Mouse (Mus musculus) thymus, postnatal 14 days (tissue): ENCODE results near the gene Cdk5r1.
"Not testable (repeated sequence)": the region's sequence is repeated elsewhere in the genome, so short reads cannot be mapped to it uniquely, and the experiment has no call there.

Experiments
- DNase-seq: peaks from one replicate; pipeline ENCODE4 v3.0.0; 2021

The Cdk5r1 gene

DNA sequence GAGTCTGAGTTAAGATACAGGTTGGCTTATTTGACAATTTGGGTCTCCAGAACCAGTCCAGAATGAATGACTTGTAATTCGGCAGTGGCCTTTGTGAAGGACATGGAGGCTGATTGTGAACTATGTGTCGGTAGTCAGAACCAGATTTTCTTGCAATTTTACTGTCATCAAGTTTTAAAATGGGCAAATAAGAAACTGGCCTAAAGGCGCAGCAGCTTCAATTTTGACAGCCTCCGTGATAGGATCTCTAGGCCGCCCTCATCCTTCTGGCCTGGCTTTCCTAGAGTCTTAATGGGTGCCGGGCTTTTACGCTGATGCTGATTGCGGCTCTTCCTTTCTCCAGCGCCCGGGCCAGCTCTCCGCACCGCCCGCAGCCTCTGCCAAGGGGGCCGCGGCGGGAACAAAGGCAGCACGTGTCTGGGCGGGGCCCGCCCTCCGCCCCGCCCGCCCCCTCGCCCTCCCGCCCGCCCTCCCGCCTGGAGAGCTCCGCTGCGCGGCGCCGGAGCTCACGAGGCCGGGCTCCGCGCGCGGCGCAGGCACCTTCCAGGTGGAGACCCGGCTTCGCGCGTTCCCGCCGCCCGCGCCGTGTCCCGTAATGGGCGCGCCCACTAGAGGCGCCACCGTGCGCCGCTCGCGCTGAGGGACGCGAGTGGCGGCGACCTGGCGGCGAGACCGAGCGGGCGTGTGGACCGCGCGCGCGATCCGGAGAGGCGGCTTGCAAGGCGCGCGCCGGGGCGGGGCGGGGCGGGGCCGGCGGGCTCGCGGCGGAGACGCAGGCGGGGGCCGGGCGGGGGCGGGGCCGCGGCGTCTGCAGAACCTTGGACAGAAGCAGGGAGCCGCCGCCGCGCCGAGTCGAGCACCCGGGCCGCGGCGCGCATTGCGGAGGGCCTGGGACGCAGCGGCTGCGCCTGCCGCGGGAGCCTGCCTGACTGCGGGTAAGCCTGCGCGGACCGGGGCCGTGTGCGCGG lies at the start of gene Cdk5r1:
Gene Cdk5r1 (plus strand): TSS at position 802 of the 968 bp plus-strand sequence.
- peak; percentile 96 for DNase-seq

DNA sequence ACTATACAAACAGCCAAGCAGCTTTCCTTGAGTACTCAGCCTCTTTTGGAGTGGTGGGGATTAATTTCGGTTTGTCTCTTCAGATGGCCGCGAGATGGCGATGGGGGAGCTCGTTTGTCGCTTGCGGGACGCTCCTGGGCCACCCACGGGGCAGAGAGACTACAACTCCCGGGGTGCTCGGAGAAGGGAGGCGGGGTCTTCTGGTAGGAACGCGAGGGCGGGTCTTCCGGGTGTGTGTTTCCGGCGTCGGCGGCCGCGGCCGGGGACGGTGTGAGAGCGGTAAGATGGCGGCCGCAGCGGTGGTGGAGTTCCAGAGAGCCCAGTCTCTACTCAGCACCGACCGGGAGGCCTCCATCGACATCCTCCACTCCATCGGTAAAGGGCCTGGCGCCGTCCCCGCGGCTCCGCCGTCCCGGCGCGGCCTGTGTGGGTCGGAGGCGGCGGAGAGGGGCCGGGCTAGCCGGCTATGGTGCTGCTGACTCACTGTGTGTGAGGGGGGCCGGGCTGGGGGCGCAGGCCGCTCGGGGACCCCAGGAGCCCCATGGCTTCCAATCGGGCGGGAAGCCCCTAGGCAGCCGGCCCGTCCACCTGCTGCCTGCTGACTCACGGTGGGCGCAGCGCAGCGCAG lies 48.3 kb upstream of the Cdk5r1 start, which contains the start of gene Psmd11:
Gene Psmd11 (plus strand): TSS at position 235 of the 628 bp plus-strand sequence.
- DNase-seq, result peak; percentile 97

DNA sequence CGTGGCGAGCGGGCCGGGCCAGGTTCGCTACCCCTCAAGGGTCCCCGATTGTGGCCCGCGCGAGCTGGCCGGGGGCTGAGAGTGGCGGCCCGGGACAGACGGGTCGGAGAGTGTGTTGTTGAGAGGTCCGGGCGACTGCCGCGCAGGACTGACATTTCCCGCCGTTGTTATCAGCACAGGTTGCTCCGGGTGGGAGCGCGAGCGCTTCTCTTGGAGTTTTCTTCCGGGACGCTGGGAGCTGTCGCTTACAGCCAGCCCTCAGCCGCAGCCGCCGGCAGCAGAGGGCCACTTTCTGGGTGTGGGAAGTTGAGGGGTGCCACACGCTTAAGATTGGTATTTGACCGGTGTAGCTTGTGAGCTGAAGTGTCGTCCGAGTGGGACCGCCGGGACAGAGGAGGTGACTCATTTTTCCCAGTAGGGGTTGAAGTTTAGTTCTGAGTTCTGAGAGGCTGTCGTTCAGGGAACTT lies 47.8 kb upstream of the Cdk5r1 start:
- no peak for DNase-seq

DNA sequence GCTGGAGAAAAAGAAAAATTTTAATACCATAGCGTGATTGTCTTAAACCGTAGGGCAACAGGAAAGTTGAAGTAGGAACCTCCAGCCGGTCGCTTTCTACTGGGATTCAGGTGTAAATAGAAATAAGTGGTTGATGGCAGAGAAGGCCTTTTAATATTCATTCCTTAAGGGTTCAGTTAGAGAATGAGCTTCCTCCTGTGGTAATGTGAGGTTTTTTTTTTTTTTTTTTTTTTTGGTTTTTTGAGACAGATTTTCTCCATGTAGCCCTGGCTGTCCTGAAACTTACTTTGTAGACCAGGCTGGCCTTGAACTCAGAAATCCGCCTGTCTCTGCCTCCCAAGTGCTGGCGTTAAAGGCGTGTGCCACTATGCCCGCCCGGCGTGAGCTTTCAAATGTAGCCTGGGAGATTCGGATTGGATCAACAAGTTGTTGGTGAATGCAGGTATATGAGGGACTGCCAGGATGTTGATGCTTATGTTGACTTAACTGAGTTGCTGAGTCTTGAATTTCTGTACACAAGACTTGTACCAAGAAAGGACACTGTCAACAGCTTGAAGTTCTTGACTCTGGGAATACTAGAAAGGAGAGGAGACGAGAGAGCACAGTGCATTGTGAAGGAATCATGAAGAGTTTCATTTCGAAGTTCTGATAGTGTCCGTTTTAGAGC lies 47.2 kb upstream of the Cdk5r1 start:
- DNase-seq, result no peak

DNA sequence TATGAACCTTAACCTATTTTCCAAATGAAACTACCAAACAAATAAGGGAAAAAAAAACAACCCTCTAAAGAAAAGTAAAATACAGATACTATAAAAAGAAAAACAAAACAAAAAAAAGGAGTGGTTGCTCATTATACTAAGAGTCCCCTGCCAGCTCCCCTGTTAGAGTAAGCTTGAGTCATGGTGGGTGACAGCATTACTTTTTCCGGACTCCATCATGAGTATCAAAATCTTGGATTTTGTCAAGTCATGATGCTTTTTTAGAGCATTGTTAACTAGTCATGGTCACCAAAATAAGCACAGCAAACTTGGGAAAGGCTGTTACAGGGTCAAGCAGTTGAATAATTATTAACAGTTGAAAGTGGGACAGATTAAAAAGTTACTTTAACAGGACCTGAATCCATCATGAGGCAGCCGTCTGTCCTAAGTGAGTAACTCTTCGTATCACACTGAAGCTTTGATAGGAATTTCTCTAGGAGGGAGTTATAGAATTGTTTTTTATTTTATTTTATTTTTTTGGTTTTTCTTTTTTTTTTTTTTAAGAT lies 46.4 kb upstream of the Cdk5r1 start:
- DNase-seq, result no peak

DNA sequence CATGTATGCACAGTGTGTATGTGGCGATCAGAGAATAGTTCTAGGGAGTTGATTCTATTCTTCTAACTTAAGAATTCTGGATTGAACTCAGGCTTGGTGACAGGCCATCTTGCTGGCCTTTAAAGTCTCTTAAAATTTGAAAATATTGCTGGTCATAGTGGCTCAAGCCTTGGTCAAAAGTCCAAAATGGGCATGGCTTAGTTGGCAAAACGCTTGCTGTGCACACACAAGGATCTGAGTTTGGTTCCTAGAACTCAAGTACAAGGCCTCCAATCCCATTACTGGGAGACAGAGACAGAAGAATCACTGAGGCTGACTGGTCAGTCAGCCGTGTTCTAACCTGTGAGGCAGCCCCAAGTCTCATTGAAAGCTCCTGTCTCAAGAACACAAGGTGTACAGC lies 29.9 kb upstream of the Cdk5r1 start:
- DNase-seq, result no peak

DNA sequence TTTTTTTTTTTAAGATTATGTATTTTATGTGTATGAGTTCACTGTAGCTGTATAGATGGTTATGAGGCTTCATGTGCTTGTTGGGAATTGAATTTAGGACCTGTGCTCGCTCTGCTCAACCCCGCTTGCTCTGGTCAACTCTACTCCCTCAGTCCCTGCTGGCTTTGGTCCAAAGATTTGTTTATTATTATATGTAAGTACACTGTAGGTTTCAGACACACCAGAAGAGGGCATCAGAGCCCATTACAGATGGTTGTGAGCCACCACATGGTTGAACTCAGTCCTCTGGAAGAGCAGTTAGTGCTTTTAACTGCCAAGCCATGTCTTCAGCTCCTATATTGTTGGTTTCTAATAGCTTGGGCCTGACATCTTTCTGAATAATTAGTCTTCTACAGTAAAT lies 27.0 kb upstream of the Cdk5r1 start:
- no peak for DNase-seq

DNA sequence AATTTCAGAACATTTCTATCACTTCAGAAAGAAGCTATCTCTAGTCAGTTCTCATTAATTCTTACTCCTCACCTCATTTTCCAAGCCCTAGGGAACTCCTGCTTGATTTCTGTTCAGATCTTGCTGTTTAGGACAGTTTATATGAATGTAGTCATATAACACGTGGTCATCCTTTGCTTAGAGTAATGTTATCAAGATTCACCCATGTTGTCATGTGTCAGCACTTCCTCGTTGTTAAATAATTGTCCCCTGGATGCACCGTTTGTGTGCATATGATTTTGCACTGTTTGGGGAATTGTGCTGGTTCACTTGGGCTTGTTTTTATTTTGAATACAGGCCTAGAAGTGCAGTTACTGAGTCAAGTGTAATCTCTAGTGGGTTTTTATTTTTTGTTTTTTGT lies 24.6 kb upstream of the Cdk5r1 start:
- DNase-seq, result no peak

DNA sequence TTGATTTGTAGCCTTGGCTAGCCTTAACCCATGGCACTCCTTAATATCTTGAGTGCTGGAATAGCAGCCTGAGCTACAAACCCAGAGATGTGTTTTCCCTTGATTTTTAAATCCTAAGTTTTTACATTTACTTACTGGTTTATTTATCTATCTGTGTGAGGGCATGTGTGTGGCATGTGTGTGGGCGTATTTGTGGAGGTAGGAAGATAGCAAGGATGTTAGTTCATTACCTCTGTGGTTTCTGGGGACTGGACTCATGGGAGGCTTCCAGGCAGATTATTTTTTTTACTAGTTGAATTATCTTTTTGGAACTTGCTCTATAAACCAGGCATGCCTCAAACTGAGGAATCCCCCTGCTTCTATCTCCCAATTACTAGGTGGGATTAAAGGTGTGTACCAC lies 23.6 kb upstream of the Cdk5r1 start:
- DNase-seq, result no peak

DNA sequence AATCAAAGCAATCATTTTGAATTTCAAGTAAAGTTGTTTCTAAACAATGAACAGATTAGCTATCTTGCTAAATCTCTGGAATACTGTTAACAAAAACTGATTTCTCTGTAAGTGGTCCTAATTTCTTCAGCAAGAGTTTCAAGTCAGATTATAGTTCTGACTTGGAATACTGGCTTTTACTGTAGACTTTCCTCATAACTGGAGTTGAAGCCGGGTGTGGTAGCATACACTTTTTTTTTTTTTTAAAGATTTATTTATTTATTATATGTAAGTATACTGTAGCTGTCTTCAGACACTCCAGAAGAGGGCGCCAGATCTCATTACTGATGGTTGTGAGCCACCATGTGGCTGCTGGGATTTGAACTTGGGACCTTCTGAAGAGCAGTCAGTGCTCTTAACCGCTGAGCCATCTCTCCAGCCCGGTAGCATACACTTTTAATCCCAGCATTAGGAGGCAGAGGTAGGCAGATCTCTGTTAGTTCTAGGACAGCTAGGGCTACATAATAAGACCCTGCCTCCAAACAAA lies 13.2 kb upstream of the Cdk5r1 start:
- DNase-seq, result not testable (repeated sequence)

DNA sequence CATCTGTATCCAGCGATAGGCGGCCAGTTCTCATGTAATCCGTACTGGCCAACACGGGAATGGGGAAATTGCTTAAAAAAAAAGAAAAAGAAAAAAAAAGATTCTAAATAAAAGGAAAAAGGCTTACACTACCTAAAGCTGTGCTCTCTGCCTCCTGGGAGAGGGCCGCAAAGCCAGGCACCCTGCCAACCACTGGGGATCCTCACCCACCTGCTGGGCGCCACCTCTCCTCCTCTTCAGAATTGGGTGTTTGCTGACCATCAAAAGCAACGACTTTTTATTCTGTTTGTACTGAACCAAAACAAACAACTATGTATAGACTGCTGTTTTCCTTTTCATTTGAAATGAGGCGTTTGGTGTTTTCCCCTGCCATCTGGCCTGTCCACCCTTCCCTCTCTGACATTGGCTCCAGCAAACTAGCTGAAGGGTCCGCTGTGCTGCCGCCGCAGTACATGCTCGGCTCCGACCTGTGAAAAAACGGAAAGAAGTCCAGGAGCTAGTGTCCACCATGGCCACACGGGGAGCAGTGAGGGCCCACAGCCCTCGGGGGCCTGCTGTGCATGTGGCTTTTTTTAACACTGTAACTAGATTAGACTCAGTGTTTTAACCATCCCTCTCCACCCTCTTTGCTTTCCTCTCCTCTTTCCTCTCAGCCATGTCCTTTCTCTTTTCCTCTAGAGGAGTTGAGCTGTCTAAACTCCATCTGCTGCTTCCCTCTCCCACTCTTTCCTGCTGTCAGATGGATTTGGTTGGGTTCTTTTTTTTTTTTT lies 4.8 kb upstream of the Cdk5r1 start:
- DNase-seq, result no peak

DNA sequence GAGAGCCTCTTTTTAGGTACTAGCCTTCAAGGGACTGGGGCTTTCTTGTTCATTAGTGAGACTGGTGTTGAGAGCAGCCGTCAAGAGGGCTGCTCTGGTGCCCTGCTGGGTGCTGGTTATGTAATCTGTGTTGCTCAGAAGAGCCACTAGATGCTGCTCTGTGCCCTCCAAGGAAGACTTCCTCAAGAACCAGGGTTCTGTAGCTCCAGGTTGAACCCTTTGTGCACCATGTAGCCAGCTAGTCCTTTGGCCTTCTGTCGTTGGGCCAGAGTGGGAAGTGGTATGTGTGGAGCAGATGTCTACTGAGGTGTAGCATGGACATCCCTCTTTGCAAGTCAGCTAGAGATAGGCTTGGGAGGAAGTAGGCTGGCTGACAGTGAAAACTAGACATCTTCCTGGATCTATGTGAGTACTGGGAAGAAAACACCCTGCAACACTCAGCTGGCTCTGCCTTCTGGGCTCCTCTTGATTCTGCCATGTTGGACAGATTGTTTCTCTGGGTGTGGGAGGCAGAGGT lies 2.6 kb upstream of the Cdk5r1 start:
- peak; percentile 39 for DNase-seq

DNA sequence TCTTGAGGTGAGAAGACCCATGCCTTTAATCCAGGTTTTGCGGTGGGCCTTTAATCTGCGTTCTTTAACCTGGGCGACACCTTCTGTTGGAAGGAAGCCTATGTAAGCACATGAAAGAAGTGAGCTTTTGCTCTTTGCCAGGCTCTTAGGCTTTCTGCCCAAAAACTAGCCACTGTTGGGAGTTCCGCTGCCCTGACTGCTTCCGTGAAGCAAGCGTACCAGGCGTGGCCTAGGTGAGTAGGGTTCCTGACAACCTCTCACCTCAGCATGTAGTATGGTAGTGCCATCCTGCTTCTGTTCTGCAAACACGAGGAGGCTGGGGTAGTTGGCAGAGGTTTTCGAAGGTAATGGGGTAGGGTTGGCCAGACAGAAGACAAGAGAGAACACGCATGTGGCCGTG lies 2.0 kb upstream of the Cdk5r1 start:
- DNase-seq, result no peak

DNA sequence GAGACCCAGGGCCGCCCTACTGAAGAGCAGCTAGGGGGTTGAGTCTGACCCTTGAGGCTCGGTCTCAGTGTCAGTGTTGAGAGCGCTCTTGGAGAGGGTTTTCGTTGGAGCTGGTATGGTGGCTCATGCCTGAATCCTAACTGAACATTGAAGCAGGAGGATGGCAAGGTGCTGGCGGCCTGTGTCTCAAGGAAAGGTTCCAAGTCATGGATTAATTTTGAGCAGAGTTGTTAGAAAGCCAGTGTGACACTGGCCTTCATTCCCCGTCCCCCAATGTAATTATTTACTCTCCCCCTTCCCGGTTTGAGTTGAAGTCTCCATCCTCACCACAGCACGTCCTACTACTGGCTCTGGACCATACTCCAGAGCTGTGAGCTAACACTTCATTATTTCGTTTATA lies 1.3 kb upstream of the Cdk5r1 start:
- no peak for DNase-seq

DNA sequence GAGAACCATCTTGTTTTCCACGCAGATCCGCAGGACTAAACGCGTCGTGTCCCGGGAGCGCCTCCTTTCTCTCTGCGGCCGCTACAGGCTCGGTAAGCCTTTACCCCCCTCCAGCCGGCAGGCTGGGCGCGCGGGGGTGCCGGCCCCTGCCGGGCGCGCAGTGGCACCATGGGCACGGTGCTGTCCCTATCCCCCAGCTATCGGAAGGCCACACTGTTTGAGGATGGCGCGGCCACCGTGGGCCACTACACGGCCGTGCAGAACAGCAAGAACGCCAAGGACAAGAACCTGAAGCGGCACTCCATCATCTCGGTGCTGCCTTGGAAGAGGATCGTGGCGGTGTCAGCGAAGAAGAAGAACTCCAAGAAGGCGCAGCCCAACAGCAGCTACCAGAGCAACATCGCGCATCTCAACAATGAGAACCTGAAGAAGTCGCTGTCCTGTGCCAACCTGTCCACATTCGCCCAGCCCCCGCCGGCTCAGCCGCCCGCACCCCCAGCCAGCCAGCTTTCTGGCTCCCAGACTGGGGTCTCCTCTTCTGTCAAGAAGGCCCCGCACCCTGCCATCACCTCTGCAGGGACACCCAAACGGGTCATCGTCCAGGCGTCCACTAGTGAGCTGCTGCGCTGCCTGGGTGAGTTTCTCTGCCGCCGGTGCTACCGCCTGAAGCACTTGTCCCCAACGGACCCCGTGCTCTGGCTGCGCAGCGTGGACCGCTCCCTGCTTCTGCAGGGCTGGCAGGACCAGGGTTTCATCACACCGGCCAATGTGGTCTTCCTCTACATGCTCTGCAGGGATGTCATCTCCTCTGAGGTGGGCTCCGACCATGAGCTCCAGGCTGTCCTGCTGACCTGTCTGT lies 747 bp downstream of the Cdk5r1 start:
- DNase-seq, result peak; percentile 49

DNA sequence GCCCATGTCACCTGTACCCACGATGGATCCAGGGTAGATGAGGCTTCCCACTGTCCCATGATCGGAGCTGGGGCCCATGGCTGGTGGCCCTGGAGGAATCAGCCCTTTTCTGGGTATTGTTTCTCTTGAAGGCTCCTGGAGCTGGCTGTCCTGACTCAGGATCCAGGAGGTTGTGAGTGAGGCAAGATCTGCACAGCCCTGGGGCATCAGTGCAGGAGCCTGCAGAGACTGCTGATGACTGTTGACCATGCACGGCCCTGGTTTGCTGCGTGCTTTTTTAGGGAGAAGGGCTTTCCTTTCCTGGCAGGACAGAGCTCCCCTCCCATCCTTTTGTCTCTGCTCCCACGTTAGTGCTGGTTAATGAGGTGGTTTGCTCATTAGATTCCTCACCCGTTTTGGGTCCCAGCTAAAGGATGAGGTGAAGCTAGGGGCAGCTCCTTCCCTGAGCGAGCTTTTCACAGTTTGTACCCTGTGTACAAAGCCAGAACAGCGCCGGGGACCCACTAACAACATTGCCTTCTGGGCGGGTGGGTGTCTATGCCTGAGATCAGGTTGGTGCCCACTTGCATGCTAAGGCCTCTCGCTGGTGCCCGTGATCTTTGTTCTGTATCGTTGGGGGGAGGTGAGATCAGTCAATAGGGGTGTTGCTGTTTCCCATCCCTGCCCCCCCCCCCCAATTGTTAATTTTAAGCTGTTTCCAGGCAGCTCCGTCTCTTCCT lies 2.0 kb downstream of the Cdk5r1 start:
- DNase-seq, result no peak

DNA sequence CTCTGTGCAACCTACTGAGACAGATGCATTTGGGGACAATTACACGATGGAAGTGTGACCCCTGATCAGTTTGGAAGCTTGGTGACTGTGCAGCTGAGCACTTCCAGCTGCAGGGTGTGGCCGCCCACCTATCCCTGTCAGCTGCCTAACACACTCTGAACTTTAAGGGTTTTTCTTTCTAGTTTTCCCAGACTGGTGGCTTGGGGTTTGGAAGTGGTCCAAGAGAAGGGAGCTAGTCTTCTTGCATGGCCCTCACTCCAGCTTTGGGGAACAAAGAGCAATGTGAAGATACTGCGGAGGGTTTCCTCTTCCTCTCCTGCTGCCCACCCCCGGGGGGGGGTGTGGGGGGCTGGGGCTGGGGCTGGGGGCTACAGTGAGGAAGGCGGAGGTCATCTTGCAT lies 2.6 kb downstream of the Cdk5r1 start:
- no peak for DNase-seq

DNA sequence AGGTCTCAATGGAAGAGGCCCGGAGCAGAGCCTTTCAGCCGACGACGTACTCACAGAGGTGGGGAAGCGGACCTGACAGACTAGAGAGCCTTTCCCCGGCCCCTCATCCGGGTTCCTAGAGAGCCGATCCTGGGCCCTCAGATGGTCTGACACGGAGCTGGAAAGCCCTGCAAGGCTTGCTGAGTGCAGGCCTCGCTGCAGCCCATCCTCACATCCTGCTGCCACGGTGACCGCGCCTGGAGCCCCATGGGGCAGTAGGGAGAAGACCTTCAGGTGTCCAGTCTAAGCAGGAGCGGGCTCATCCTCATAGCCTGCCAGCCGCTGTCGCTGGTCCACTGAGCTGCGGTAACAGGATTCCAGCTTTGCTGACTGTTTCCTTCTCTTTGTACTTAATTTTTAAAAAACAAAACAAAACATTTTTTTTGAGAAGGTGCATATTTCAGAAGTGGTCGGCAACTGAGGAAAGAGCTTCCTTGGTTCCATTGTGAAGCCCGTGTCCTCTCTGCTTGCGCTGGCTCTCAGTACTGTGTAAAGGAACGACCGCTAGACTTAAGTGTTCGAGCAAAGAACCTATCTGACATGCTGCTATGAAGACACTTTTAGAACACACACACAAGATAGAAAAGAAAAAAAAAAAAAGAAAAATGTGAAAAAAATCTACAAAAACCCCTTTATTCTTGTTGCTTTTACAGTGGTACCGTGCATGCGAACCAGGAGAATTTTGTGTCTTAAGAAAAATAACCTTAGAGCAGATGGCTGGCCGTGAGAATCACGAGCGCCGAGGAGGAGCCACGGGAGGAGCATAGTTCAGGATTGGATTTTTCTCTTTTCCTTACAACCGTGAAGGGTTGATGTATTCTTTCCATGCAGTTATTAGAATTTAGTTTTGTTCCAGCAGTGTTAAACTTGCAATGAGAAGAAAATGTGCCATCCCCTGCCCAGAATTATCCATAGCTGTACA lies 3.4 kb downstream of the Cdk5r1 start:
- DNase-seq, result no peak
